Mouse (Mus musculus) retina, adult 2 months (tissue): Measurements from ENCODE around the gene Fam178b.
A peak's percentile ranks its signal among the peaks of the same experiment; 100 is the strongest.

ENCODE experiments used
- DNase-seq: peaks from one replicate; pipeline ENCODE4 v3.0.0-alpha.2; 2012; ENCODE audit warnings: low read depth, low spot score

Fam178b gene

GRCm38 (mm10) chr1:36566425-36566824, 116.6 kb downstream of the Fam178b start:
- DNase-seq = no peak

- DNase-seq = no peak
These were observed 118.9 kb downstream of the Fam178b start for GRCm38 (mm10) chr1:36564101-36564500.

- no peak for DNase-seq
These were observed 119.4 kb downstream of the Fam178b start for GRCm38 (mm10) chr1:36563632-36564031.

GRCm38 (mm10) chr1:36563197-36563596, 119.8 kb downstream of the Fam178b start:
- DNase-seq = no peak

GRCm38 (mm10) chr1:36562388-36562787, 120.6 kb downstream of the Fam178b start:
- DNase-seq = no peak

- DNase-seq = no peak
These were observed 122.1 kb downstream of the Fam178b start for GRCm38 (mm10) chr1:36560903-36561302.

- DNase-seq = no peak
These were observed 123.1 kb downstream of the Fam178b start for GRCm38 (mm10) chr1:36559888-36560287.

- DNase-seq = no peak
These were observed 123.7 kb downstream of the Fam178b start for GRCm38 (mm10) chr1:36559256-36559655.

GRCm38 (mm10) chr1:36558031-36558993, 124.7 kb downstream of the Fam178b start, which contains the start of gene Sema4c:
Sema4c (minus strand) TSS chr1:36558349.
- DNase-seq = no peak

- DNase-seq = no peak
These were observed 125.4 kb downstream of the Fam178b start for GRCm38 (mm10) chr1:36557457-36558011.

- peak; percentile 66 for DNase-seq
These were observed 126.2 kb downstream of the Fam178b start for GRCm38 (mm10) chr1:36556553-36557456.

- no peak for DNase-seq
These were observed 127.1 kb downstream of the Fam178b start for GRCm38 (mm10) chr1:36555798-36556395.

- no peak for DNase-seq
These were observed 128.2 kb downstream of the Fam178b start for GRCm38 (mm10) chr1:36554633-36555399.

- no peak for DNase-seq
These were observed 130.5 kb downstream of the Fam178b start for GRCm38 (mm10) chr1:36552506-36552905.

GRCm38 (mm10) chr1:36551904-36552303, 131.1 kb downstream of the Fam178b start:
- no peak for DNase-seq

GRCm38 (mm10) chr1:36550075-36550863, 132.7 kb downstream of the Fam178b start:
- DNase-seq = no peak

GRCm38 (mm10) chr1:36549491-36549890, 133.5 kb downstream of the Fam178b start:
- DNase-seq = no peak

- no peak for DNase-seq
These were observed 134.2 kb downstream of the Fam178b start for GRCm38 (mm10) chr1:36548771-36549170.

GRCm38 (mm10) chr1:36547981-36548598, 134.9 kb downstream of the Fam178b start:
- no peak for DNase-seq
